Mouse (Mus musculus) spleen, adult 12 weeks (tissue): ENCODE results near the gene Ptprm.

Experiments used
- DNase-seq: peaks from one replicate; pipeline ENCODE4 v3.0.0; 2022; ENCODE audit warnings: low spot score

The Ptprm gene

DNA sequence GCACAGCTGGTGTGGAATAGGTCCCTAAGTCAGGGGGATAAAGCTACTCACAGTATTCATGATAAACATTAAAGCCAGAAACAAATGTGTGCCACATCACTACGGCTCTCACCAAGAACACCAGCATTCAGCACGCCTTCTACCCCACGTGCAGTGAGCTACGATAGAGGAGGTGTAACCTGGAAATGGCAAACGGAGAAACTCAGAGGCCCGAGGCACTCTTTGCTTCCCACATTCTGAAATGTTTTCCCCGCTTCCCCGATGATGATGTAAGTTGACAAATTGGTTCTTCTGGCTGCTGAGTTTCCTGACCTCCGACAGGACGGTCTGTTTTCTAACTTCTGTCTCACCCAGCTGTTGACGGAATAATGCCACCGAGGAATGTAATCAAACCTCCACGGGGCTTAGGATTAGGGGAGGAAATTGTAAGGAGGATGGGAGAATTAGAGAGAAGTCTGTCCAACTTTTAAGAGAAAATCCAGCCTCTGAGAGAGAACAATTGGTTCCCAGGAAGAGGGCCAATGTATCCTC, 72.6 kb downstream of the Ptprm start:
- no peak for DNase-seq

GRCm38 (mm10) chr17:67277124-67277910, 76.9 kb downstream of the Ptprm start:
- no peak for DNase-seq

GRCm38 (mm10) chr17:67274531-67275094, 79.6 kb downstream of the Ptprm start:
- no peak for DNase-seq

GRCm38 (mm10) chr17:67272928-67273327, 81.3 kb downstream of the Ptprm start:
- no peak for DNase-seq

- no peak for DNase-seq
These were observed 85.7 kb downstream of the Ptprm start for GRCm38 (mm10) chr17:67268475-67269080.

GRCm38 (mm10) chr17:67266270-67266669, 88.0 kb downstream of the Ptprm start:
- no peak for DNase-seq

GRCm38 (mm10) chr17:67265520-67265919, 88.7 kb downstream of the Ptprm start:
- DNase-seq: no peak

DNA sequence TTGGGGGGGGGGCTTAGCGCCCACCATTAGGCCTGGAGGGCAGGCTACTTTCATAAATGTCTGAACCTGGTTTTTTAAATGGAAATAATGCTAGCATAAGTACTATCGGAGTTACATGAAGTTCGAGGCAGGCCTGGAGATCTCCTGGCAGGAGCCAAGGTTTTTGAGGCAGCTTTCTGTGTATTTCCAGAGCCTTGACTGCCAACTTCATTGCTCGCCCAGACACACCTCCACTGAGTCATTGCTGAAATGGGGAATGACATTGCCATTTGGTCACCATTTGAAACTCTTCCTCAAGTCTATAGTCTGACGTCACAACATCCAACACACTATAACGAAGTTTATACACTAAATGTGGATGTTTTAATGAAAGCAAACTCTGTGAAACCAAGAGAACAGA, 89.5 kb downstream of the Ptprm start:
- no peak for DNase-seq

- no peak for DNase-seq
These were observed 91.2 kb downstream of the Ptprm start for GRCm38 (mm10) chr17:67263024-67263423.

DNA sequence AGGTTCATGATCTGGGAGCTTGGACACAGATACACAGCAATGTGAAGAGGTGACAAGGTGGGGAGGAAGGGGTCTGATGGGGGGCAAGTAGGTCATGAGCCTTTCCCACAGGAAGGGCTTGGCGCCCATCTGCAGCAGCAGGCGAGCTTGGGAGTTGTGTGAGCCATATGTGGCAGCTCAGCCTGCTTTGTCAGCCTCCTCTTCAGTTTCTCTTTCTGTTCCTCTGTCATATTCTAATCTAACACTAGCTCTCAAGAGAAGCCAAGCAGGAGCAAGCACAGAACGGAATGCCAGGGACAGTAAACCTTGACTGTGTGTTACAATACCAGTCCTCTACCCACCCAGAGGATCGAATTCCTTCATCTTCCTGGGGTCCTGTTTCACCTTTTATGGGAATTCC, 94.2 kb downstream of the Ptprm start:
- no peak for DNase-seq

DNA sequence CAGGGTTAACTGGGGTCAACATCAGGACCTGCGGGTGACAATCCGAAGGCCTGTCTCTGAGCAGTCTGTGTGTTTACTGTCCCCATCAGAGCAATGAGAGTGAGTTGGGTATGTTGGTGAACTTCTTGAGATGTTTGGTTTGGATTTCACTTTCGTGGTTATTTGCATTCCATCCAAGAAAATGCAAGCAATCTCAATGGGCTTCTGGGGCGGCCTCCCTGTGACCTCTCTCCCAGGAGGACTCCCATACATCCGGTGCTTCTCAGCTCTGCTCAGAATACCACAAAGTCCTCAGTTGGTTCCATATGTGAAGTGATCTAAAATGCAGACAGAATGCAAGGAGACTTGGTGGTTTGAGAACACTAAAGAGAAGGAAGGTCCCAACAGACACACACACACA, 96.5 kb downstream of the Ptprm start:
- DNase-seq: no peak

DNA sequence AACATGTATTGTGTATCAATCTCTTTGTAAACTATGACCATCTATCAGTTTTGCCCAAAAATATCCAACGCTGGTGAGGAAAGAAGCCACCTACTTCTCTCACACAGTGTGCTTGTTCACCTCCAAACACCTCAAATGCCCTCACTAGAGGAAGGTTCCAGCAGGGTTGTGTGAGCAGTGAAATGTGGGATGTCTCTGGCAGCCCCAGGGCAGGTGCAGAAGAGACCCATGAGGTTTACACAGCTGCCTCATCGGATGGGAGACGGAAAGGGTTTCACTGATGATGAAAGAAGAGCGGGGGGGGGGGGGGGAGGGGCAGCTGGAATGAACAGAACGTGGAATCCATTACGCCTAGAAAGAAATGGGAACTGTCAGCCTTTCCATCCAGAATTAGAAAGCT, 98.1 kb downstream of the Ptprm start:
- no peak for DNase-seq

DNA sequence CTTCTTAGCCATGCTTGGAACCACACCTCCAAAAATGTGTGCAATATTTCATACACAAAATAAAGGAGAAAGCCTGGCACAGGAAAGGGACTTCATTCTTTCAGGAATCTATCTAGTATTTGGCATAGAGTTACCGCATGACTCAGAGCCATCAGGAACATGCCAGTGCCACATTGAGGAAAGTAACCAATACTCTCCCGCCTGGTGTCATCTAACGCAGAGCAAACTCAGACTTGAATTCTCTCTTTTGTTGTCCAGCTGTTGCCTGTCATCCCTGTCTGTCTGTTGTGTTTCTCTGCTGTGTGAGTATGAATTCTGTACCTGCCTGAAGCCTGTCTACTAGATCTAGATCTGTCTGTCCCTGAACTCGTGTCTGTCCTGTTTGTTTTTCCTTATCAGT, 100.8 kb downstream of the Ptprm start:
- DNase-seq: no peak

GRCm38 (mm10) chr17:67252992-67253391, 101.3 kb downstream of the Ptprm start:
- no peak for DNase-seq

DNA sequence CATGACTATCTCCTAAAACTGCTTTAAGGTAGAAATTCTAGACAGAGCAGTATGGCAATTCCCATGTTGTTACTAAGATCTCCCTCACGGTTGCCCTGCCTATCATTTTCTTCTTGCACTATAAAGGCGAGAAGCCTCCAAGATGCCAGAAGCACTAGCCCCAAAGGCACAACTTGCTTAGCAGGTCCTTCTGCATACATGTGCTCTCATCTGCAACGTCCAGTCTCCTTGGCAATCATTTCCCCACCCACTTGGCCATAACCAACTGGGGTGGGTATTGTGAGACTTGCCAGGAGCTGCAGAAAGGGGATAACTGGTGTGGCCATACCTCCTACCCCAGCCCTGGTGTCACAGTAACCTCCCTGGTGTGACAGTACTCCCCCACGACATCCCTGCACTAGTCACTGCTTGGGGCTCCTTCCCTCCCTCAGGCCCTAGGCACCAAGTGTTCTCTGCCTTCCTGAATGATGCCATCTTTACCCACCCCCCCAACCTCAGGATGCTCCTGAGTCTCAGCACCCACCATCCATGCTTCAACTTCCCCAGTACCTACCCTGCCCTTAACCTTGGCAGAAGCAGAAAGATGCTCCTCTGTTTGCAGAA, 108.9 kb downstream of the Ptprm start:
- no peak for DNase-seq

DNA sequence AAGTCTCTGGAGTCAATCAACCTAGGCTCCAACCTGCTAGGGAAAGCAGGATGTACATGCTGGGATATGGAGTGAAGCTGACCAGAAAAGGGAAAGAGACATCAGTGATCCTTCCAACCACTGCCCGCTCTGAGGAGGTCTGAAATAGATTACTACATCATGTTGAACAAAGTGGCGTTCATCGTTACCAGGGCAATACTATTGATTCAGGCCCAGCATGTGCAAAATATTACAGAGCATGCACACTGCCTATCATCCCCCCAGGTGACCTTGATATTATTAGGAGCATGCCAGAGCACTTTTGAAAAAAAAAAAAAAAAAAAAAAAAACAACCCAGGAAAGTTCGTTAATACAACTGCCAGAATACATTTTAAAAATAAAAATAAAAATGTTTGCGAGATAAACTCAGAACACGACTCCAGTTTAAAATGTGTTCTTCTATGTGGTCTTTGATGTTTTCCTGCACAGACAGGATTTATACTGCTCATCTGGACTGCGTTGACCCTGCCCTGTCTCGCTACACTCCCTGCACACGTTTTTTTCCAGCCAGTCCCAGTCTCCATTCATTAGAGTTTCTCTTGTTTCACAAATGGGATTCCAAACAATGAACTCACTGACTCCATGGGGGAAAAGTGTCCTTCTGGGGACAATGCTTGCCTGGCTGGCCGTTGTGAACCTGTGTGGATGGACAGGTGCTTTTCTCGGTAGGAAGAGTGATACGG, 111.3 kb downstream of the Ptprm start:
- no peak for DNase-seq

- DNase-seq: no peak
These were observed 112.1 kb downstream of the Ptprm start for GRCm38 (mm10) chr17:67241951-67242773.

GRCm38 (mm10) chr17:67238866-67239265, 115.4 kb downstream of the Ptprm start:
- no peak for DNase-seq

GRCm38 (mm10) chr17:67237407-67237806, 116.8 kb downstream of the Ptprm start:
- no peak for DNase-seq

DNA sequence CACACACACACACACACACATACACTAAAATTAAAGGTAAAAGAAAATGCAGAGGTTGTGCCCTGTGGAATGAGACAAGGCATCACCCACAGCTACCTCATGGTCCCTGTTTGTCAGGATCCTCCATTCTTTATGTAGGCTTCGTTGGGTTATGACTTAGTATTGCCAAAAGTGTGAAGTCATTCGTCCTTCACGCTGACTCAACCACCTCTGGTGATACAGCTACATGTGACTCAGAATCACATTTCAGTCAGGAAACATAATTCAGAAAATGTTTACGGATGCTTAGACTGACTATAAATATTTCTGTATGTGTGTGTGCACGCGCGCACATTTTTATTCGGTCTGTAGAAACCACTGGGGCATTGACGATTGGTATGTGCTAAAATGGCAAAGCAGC, 121.2 kb downstream of the Ptprm start:
- no peak for DNase-seq

DNA sequence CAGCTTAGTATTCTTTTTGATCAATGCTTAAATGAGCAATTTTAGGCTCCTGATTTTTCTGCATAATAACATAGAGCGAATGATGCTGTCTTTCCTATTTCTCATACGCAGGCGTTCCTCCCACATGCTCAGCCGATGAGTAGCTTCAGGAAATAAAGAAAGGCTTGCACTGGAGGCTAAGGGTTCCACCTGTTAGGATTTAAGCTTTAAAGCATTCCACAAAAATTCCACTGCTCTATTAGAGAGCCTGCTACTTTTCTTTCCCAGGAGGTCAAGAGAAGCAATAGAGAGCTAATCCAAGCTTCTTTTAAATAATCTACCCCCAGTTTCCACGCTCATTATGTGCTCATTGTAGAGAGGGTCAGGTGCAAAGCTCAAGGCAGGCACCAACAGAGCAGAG, 127.3 kb downstream of the Ptprm start:
- no peak for DNase-seq
